Mouse (Mus musculus) midbrain, embryonic 16.5 days (tissue): ENCODE measurements around the gene Col1a2. TPM values are rescaled to one million over a fixed set of nuclear protein-coding genes. Genes with fewer than 3 reads are reported as not detected.

Experiments used
- ATAC-seq: fragments of 200-750 bp; cut with Nextera tagmentation; 2 replicates; pipeline ENCODE4 v1.8.0; 2017; ENCODE audit warnings: moderate TSS enrichment
- H3K27ac ChIP-seq: fragments of 300-500 bp; sonication (generic); 2 replicates; pipeline ENCODE4 v1.5.1; 2014; ENCODE audit warnings: mild to moderate bottlenecking, low read length, mixed read lengths
- H3K27me3 ChIP-seq: fragments of 300-500 bp; sonication (generic); 2 replicates; pipeline ENCODE4 v1.6.1; 2014; ENCODE audit warnings: low read depth, low read length, mixed read lengths; ENCODE audit not compliant: control insufficient read depth, insufficient read depth
- H3K36me3 ChIP-seq: fragments of 300-500 bp; sonication (generic); 2 replicates; pipeline ENCODE4 v1.6.1; 2014; ENCODE audit warnings: mild to moderate bottlenecking, low read length, moderate library complexity, mixed read lengths; ENCODE audit not compliant: control insufficient read depth, insufficient read depth
- H3K4me1 ChIP-seq: fragments of 300-500 bp; sonication (generic); 2 replicates; pipeline ENCODE4 v1.6.1; 2014; ENCODE audit warnings: mild to moderate bottlenecking, low read length, mixed read lengths; ENCODE audit not compliant: control insufficient read depth, insufficient read depth
- H3K4me2 ChIP-seq: fragments of 300-500 bp; sonication (generic); 2 replicates; pipeline ENCODE4 v1.6.1; 2014; ENCODE audit warnings: mild to moderate bottlenecking, low read length, mixed read lengths
- H3K4me3 ChIP-seq: fragments of 300-500 bp; sonication (generic); 2 replicates; pipeline ENCODE4 v1.5.1; 2014; ENCODE audit warnings: low read depth, mild to moderate bottlenecking, low read length, moderate library complexity, mixed read lengths
- H3K9ac ChIP-seq: fragments of 300-500 bp; sonication (generic); 2 replicates; pipeline ENCODE4 v1.6.1; 2014; ENCODE audit warnings: low read depth, low read length, mixed read lengths
- H3K9me3 ChIP-seq: fragments of 300-500 bp; sonication (generic); replicated peaks from 2 replicates; pipeline ENCODE4 v1.6.1; 2014; ENCODE audit warnings: mild to moderate bottlenecking, low read length, mixed read lengths; ENCODE audit not compliant: control insufficient read depth, poor library complexity, severe bottlenecking
- WGBS: fragments of 180-500 bp; shearing (Covaris S2); extraction: QIAGEN DNeasy Blood & Tissue Kit; methylation state at CpG from one replicate; pipeline ENCODE4 v1.1.7; 2014; 5-methylcytosine and 5-hydroxymethylcytosine counted together
- polyA plus RNA-seq: library from polyadenylated mRNA; unstranded; fragments of >200 nt; fragmentation: Nextera tagmentation; extraction: Ambion mirVana; gene quantifications from 2 replicates; pipeline ENCODE4 v1.2.1, GENCODE M21; 2015

Col1a2 gene
- polyA plus RNA-seq, result 62.8 and 78.9 TPM in 2 replicates

DNA sequence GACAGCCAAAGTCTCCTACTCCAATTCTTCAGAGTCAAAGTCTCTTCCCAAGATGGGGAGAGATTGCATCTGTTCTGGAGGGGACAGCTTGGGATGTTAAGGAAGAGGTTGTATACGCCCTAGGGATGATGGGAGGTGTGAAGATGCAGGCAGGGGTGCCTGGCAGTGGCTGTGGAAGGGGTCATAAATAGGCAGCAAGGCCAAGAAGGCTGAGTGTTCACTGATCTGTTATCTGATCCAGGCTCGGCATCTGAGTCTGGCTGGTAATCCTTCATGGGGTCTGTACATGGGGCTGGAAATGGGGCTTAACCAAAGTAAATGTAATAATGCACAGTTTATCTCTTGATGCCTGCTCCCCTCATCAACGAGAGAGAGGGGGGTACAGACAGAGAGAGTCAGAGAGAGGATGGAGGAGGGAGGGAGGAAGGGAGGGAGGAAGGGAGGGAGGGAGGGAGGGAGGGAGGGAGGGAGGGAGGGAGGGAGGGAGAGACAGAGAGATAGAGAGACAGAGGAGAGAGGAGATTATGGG is at the start of gene Col1a2:
Gene Col1a2, plus strand, starts transcription at position 212 of the 529 bp plus-strand sequence.
- Histone ChIP-seq H3K9ac (peak within 1 kb of the TSS; percentile 31; the same call in 1 of the 2 replicates), H3K36me3 (no peaks in the 10 kb centered on the region), H3K4me1 (peaks cover 3% of the 10 kb centered on the region; the same call in 1 of the 2 replicates), H3K27me3 (peaks cover 9% of the 10 kb centered on the region), H3K4me3 (peak within 1 kb of the TSS; percentile 35), H3K27ac (no peak within 1 kb of the TSS), H3K4me2 (peak within 1 kb of the TSS; percentile 64), H3K9me3 (no peaks in the 10 kb centered on the region)
- 16% methylated on average over 3 of the region's 3 CpGs for WGBS
- peak; percentile 42; the same call in 1 of the 2 replicates for ATAC-seq

- no peaks in the 10 kb centered on the region for H3K36me3 ChIP-seq
- no peaks in the 10 kb centered on the region for H3K27me3 ChIP-seq
- H3K27ac ChIP-seq, result no peak overlapping the region
- no peaks in the 10 kb centered on the region for H3K9me3 ChIP-seq
- whole genome bisulfite sequencing, result 33% methylated on average over 5 of the region's 5 CpGs
- no peaks in the 10 kb centered on the region for H3K4me1 ChIP-seq
- H3K4me2 ChIP-seq, result no peak overlapping the region
- no peak overlapping the region for H3K4me3 ChIP-seq
- ATAC-seq, result no peak
- H3K9ac ChIP-seq, result no peak overlapping the region
These were observed 49.1 kb upstream of the Col1a2 start for GRCm38 (mm10) chr6:4455518-4455917.

GRCm38 (mm10) chr6:4455961-4456617 is 48.5 kb upstream of the Col1a2 start:
- H3K4me1 ChIP-seq, result no peaks in the 10 kb centered on the region
- no peak overlapping the region for H3K9ac ChIP-seq
- no peaks in the 10 kb centered on the region for H3K9me3 ChIP-seq
- no peak for ATAC-seq
- H3K4me2 ChIP-seq, result no peak overlapping the region
- WGBS, result 18% methylated on average over 5 of the region's 5 CpGs
- H3K36me3 ChIP-seq, result no peaks in the 10 kb centered on the region
- H3K27me3 ChIP-seq, result no peaks in the 10 kb centered on the region
- no peak overlapping the region for H3K27ac ChIP-seq
- H3K4me3 ChIP-seq, result no peak overlapping the region

GRCm38 (mm10) chr6:4456691-4457447 is 47.7 kb upstream of the Col1a2 start:
- no peak for ATAC-seq
- Histone ChIP-seq H3K4me3 (no peak overlapping the region), H3K27ac (no peak overlapping the region), H3K9ac (no peak overlapping the region), H3K4me1 (no peaks in the 10 kb centered on the region), H3K9me3 (no peaks in the 10 kb centered on the region), H3K27me3 (no peaks in the 10 kb centered on the region), H3K4me2 (no peak overlapping the region), H3K36me3 (no peaks in the 10 kb centered on the region)
- WGBS, result 78% methylated on average over 12 of the region's 12 CpGs

DNA sequence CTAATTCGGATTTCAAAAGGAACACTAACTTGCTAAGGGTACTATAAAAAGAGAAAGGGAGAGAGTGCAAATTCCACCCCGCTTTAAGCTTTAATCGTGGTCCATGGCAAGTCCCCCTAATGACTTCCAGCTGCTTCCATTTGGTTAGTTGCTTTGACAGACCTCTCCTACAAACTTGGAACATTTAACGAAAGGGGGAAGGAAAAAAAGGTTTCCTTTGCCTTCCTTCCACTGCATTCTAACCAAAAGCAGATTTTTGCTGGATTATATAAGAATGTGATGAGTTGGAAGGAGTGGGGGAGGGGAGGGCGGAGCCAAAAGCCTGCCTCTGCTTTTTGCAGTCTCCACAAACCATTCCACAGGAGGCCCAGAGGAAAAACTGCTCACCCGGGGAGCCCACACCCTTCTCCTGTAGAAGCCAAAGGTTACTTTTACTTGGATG is 47.0 kb upstream of the Col1a2 start:
- Histone ChIP-seq H3K27me3 (no peaks in the 10 kb centered on the region), H3K4me1 (no peaks in the 10 kb centered on the region), H3K36me3 (no peaks in the 10 kb centered on the region), H3K4me2 (no peak overlapping the region), H3K4me3 (no peak overlapping the region), H3K27ac (no peak overlapping the region), H3K9me3 (no peaks in the 10 kb centered on the region), H3K9ac (no peak overlapping the region)
- WGBS, result 38% methylated on average over 6 of the region's 6 CpGs
- no peak for ATAC-seq

- no peak overlapping the region for H3K27ac ChIP-seq
- H3K4me2 ChIP-seq, result no peak overlapping the region
- no peak overlapping the region for H3K4me3 ChIP-seq
- H3K9me3 ChIP-seq, result peaks cover 6% of the 10 kb centered on the region; the same call in 1 of the 2 replicates
- H3K9ac ChIP-seq, result no peak overlapping the region
- WGBS, result 29% methylated on average over 3 of the region's 3 CpGs
- ATAC-seq, result no peak
- H3K27me3 ChIP-seq, result no peaks in the 10 kb centered on the region
- H3K4me1 ChIP-seq, result no peaks in the 10 kb centered on the region
- no peaks in the 10 kb centered on the region for H3K36me3 ChIP-seq
These were observed 39.3 kb upstream of the Col1a2 start for GRCm38 (mm10) chr6:4465320-4465719.

- no peaks in the 10 kb centered on the region for H3K36me3 ChIP-seq
- H3K4me1 ChIP-seq, result no peaks in the 10 kb centered on the region
- no peak for ATAC-seq
- no peak overlapping the region for H3K27ac ChIP-seq
- WGBS, result 39% methylated on average over 4 of the region's 4 CpGs
- no peak overlapping the region for H3K4me3 ChIP-seq
- H3K9me3 ChIP-seq, result no peaks in the 10 kb centered on the region
- H3K4me2 ChIP-seq, result no peak overlapping the region
- no peak overlapping the region for H3K9ac ChIP-seq
- H3K27me3 ChIP-seq, result no peaks in the 10 kb centered on the region
These were observed 21.1 kb upstream of the Col1a2 start for GRCm38 (mm10) chr6:4483577-4483936.

DNA sequence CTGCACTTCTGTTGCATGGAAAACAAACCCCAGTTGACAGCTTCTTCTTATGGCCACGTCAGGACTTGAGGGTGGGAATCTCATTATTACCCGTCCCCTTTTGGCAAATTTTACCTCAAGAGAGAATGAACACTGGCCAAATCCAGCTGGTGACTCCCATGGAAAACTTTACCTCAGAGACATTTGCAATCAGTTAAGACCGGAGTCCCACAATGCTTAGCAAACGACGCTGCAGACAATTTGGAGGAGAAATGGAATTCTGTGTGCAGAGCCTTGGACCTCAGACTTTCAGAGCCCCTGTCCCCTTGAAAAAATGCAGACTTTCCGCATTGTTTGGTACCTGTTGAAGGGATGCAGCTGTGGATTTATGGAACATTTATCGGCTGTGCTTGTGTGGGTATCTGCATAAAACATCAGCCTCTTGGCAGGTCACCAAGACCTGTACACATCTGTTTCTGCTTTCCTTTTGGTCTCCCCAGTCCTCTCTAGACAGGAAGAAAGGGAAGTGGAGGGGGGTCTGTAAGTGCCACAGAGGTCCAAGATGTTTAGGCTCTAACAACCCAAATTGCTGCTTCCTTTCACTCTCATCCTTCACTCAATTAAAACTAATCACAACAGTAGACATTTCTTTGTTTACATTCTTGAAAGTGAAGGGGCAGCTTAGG is 20.5 kb upstream of the Col1a2 start:
- H3K4me1 ChIP-seq, result no peaks in the 10 kb centered on the region
- H3K27ac ChIP-seq, result no peak overlapping the region
- H3K9me3 ChIP-seq, result no peaks in the 10 kb centered on the region
- no peaks in the 10 kb centered on the region for H3K27me3 ChIP-seq
- no peak overlapping the region for H3K4me3 ChIP-seq
- no peaks in the 10 kb centered on the region for H3K36me3 ChIP-seq
- no peak overlapping the region for H3K9ac ChIP-seq
- 71% methylated on average over 7 of the region's 7 CpGs for WGBS
- no peak for ATAC-seq
- H3K4me2 ChIP-seq, result no peak overlapping the region
